Mouse (Mus musculus): ENCODE results near the gene Cecr2. TPM values are rescaled to one million over a fixed set of nuclear protein-coding genes. Genes with fewer than 3 reads are reported as not detected.
A peak's percentile ranks its signal among the peaks of the same experiment; 100 is the strongest.
"Not testable (repeated sequence)": the region's sequence is repeated elsewhere in the genome, so short reads cannot be mapped to it uniquely, and the experiment has no call there.

The Cecr2 gene
- polyA plus RNA-seq, 1 experiment from 2014 or later, result 8.8 TPM

GRCm38 (mm10) chr6:120799581-120800041, 133.4 kb downstream of the Cecr2 start:
- no peak overlapping the region for H3K4me3 ChIP-seq
- H3K27me3 ChIP-seq (replicated peaks), result no peaks in the 10 kb centered on the region
- no peaks in the 10 kb centered on the region for H3K9me3 ChIP-seq (replicated peaks)
- no peak overlapping the region for H3K9ac ChIP-seq
- WGBS (ENCODE audit: insufficient replicate concordance), result 87% methylated on average over 4 of the region's 4 CpGs
- peaks cover 100% of the 10 kb centered on the region for H3K36me3 ChIP-seq
- peaks cover 11% of the 10 kb centered on the region; the same call in 1 of the 2 replicates for H3K4me1 ChIP-seq
- no peak for ATAC-seq
- no peak overlapping the region for H3K4me2 ChIP-seq
- H3K27ac ChIP-seq, result no peak overlapping the region

GRCm38 (mm10) chr6:120806999-120807737, 141.0 kb downstream of the Cecr2 start:
- H3K4me3 ChIP-seq, result no peak overlapping the region
- no peak overlapping the region for H3K4me2 ChIP-seq
- peak overlapping the region; percentile 61 for H3K27ac ChIP-seq
- no peaks in the 10 kb centered on the region for H3K9me3 ChIP-seq (replicated peaks)
- H3K36me3 ChIP-seq, result peaks cover 98% of the 10 kb centered on the region
- no peaks in the 10 kb centered on the region for H3K27me3 ChIP-seq (replicated peaks)
- 77% methylated on average over 5 of the region's 5 CpGs for WGBS (ENCODE audit: insufficient replicate concordance)
- peaks cover 4% of the 10 kb centered on the region; the same call in 1 of the 2 replicates for H3K4me1 ChIP-seq
- H3K9ac ChIP-seq, result no peak overlapping the region
- ATAC-seq, result peak; percentile 30; the same call in 1 of the 2 replicates

GRCm38 (mm10) chr6:120807738-120808081, 141.5 kb downstream of the Cecr2 start:
- peaks cover 4% of the 10 kb centered on the region; the same call in 1 of the 2 replicates for H3K4me1 ChIP-seq
- H3K27me3 ChIP-seq (replicated peaks), result no peaks in the 10 kb centered on the region
- peak; percentile 56 for ATAC-seq
- H3K36me3 ChIP-seq, result peaks cover 97% of the 10 kb centered on the region
- H3K4me2 ChIP-seq, result no peak overlapping the region
- 86% methylated on average over 4 of the region's 4 CpGs for WGBS (ENCODE audit: insufficient replicate concordance)
- peak overlapping the region; percentile 61 for H3K27ac ChIP-seq
- no peaks in the 10 kb centered on the region for H3K9me3 ChIP-seq (replicated peaks)
- H3K9ac ChIP-seq, result no peak overlapping the region
- H3K4me3 ChIP-seq, result no peak overlapping the region

- peaks cover 57% of the 10 kb centered on the region for H3K36me3 ChIP-seq
- H3K4me2 ChIP-seq, result not testable (repeated sequence)
These were observed 145.8 kb downstream of the Cecr2 start for GRCm38 (mm10) chr6:120811999-120812398.

GRCm38 (mm10) chr6:120819294-120819693, 153.1 kb downstream of the Cecr2 start:
- no peak for ATAC-seq
- H3K36me3 ChIP-seq, result peaks cover 36% of the 10 kb centered on the region
- peaks cover 36% of the 10 kb centered on the region for H3K4me1 ChIP-seq
- peak overlapping the region; percentile 49; the same call in 1 of the 2 replicates for H3K27ac ChIP-seq
- H3K4me3 ChIP-seq, result no peak overlapping the region; the same call in 1 of the 2 replicates
- peaks cover 7% of the 10 kb centered on the region; the same call in 1 of the 2 replicates for H3K9me3 ChIP-seq (replicated peaks)
- H3K27me3 ChIP-seq (replicated peaks), result no peaks in the 10 kb centered on the region
- WGBS (ENCODE audit: insufficient replicate concordance), result 84% methylated on average over 2 of the region's 2 CpGs
- 0 out of 2 replicates have a peak overlapping the region, but pooled peaks have one; percentile 86 for H3K9ac ChIP-seq
- peak overlapping the region; percentile 83 for H3K4me2 ChIP-seq

More at GRCm38 (mm10) chr6:120811999-120812398, 145.8 kb downstream of the Cecr2 start:
- H3K27ac ChIP-seq; H3K4me1 ChIP-seq; H3K4me3 ChIP-seq; H3K9ac ChIP-seq; H3K27me3 ChIP-seq (replicated peaks); ATAC-seq; H3K9me3 ChIP-seq (replicated peaks): not testable (repeated sequence)
- 98% methylated on average over 10 of the region's 10 CpGs for WGBS (ENCODE audit: insufficient replicate concordance)

GRCm38 (mm10) chr6:120820144-120820543, 154.0 kb downstream of the Cecr2 start:
- Histone ChIP-seq H3K27ac (peak overlapping the region; percentile 95; the same call in 1 of the 2 replicates), H3K4me3 (peak overlapping the region; percentile 81), H3K36me3 (peaks cover 36% of the 10 kb centered on the region), H3K4me1 (peaks cover 39% of the 10 kb centered on the region), H3K27me3 (replicated peaks) (no peaks in the 10 kb centered on the region), H3K9me3 (replicated peaks) (peaks cover 7% of the 10 kb centered on the region; the same call in 1 of the 2 replicates), H3K9ac (peak overlapping the region; percentile 86), H3K4me2 (peak overlapping the region; percentile 83)
- no peak for ATAC-seq
- 63% methylated on average over 5 of the region's 5 CpGs for WGBS (ENCODE audit: insufficient replicate concordance)

Small RNA genes lying within 50 kb of the gene (microRNA-seq; reads per million reads assigned to microRNA genes)
- gene Gm25193, result not detected

Other genes starting within 250 kb of the Cecr2 start
- 13.3 and 14.8 TPM in 2 replicates for gene Il17ra, start 203.1 kb upstream of the Cecr2 start, polyA plus RNA-seq (2016; fragmentation: Nextera tagmentation; extraction: Ambion mirVana)
- gene Tmem121b, start 172.6 kb upstream of the Cecr2 start, polyA plus RNA-seq (2016; fragmentation: Nextera tagmentation; extraction: Ambion mirVana), result 0.02 TPM in 1 of 2 replicates, not detected in the other
- 15.6 and 16.0 TPM in 2 replicates for gene Hdhd5, start 135.1 kb upstream of the Cecr2 start, polyA plus RNA-seq (2016; fragmentation: Nextera tagmentation; extraction: Ambion mirVana)
- 0.18 TPM in 1 of 2 replicates, not detected in the other for gene Slc25a18, start 107.2 kb downstream of the Cecr2 start, polyA plus RNA-seq (2016; fragmentation: Nextera tagmentation; extraction: Ambion mirVana)
- gene Atp6v1e1, start 156.4 kb downstream of the Cecr2 start, polyA plus RNA-seq (2016; fragmentation: Nextera tagmentation; extraction: Ambion mirVana), result 150 and 151 TPM in 2 replicates
- gene Bcl2l13, start 169.8 kb downstream of the Cecr2 start, polyA plus RNA-seq (2016; fragmentation: Nextera tagmentation; extraction: Ambion mirVana), result 50.3 and 50.6 TPM in 2 replicates

Data from liver, embryonic 12.5 days (tissue).